Comparison of ENCODE assay signal across 7 mouse cellular contexts in genomic region chr17:85089011-85089410, GRCm38 (mm10). TPM values are rescaled to one million over a fixed set of nuclear protein-coding genes. Genes with fewer than 3 reads are reported as not detected.
A peak's percentile ranks its signal among the peaks of the same experiment; 100 is the strongest.
DNase-seq lines count a peak whose midpoint lies in the region; ATAC-seq and TF ChIP-seq lines count a peak whose summit lies in the region.

No protein-coding gene starts in this region.

- no peak for TF ChIP-seq POLR2A in lung, adult 2 months (IDR thresholded peaks at IDR 0.05; ENCODE audit: borderline replicate concordance, extremely low read depth, low read depth, low read length)

- no peaks in the 10 kb centered on the region for H3K9me3 ChIP-seq in lung, embryonic 14.5 days (ENCODE audit: low read depth, low read length)
- H3K9me3 ChIP-seq in hindbrain, embryonic 12.5 days (replicated peaks): no peaks in the 10 kb centered on the region
- H3K9me3 ChIP-seq in midbrain, embryonic 16.5 days (replicated peaks; ENCODE audit: control insufficient read depth, low read length, poor library complexity, severe bottlenecking): no peaks in the 10 kb centered on the region

- peak; percentile 47 for DNase-seq in lung, embryonic 14.5 days
- DNase-seq in lung, adult 2 months: no peak
- peak; percentile 35 to 38 for DNase-seq in cerebellum, postnatal 14 days
- no peak for DNase-seq in gastrocnemius, postnatal 14 days
- DNase-seq in right cerebral cortex, postnatal 4 days: no peak

- H3K27me3 ChIP-seq in lung, embryonic 14.5 days (ENCODE audit: insufficient read depth, low read length): no peaks in the 10 kb centered on the region
- H3K27me3 ChIP-seq in hindbrain, embryonic 12.5 days: no peaks in the 10 kb centered on the region
- no peaks in the 10 kb centered on the region for H3K27me3 ChIP-seq in midbrain, embryonic 16.5 days (ENCODE audit: control insufficient read depth, insufficient read depth, low read depth, low read length)

- intact Hi-C loops in gastrocnemius, postnatal 14 days (cut with DNase I; ENCODE audit: low total_unique reads): no loop called here

- 42% methylated on average over 6 of the region's 6 CpGs for WGBS in lung, embryonic 14.5 days
- 52% methylated on average over 6 of the region's 6 CpGs for WGBS in lung, adult 2 months
- WGBS in hindbrain, embryonic 12.5 days: 48% methylated on average over 6 of the region's 6 CpGs
- 41% methylated on average over 6 of the region's 6 CpGs for WGBS in midbrain, embryonic 16.5 days

- H3K4me2 ChIP-seq in lung, embryonic 14.5 days: peak overlapping the region; percentile 83
- peak overlapping the region; percentile 71 for H3K4me2 ChIP-seq in hindbrain, embryonic 12.5 days (replicated peaks)
- peak overlapping the region; percentile 55 for H3K4me2 ChIP-seq in midbrain, embryonic 16.5 days (ENCODE audit: low read length)

- H3K36me3 ChIP-seq in lung, embryonic 14.5 days (ENCODE audit: insufficient read depth): no peaks in the 10 kb centered on the region
- H3K36me3 ChIP-seq in hindbrain, embryonic 12.5 days: no peaks in the 10 kb centered on the region
- H3K36me3 ChIP-seq in midbrain, embryonic 16.5 days (ENCODE audit: control insufficient read depth, insufficient read depth, low read length): no peaks in the 10 kb centered on the region

- H3K4me1 ChIP-seq in lung, embryonic 14.5 days (ENCODE audit: insufficient read depth): peaks cover 6% of the 10 kb centered on the region; the same call in 1 of the 2 replicates
- H3K4me1 ChIP-seq in lung, adult 2 months (ENCODE audit: control insufficient read depth, insufficient read depth, low read length): peaks cover 4% of the 10 kb centered on the region; the same call in 1 of the 2 replicates
- peaks cover 15% of the 10 kb centered on the region for H3K4me1 ChIP-seq in hindbrain, embryonic 12.5 days
- peaks cover 18% of the 10 kb centered on the region for H3K4me1 ChIP-seq in midbrain, embryonic 16.5 days (ENCODE audit: control insufficient read depth, insufficient read depth, low read length)

- H3K27ac ChIP-seq in lung, embryonic 14.5 days (ENCODE audit: low read depth): no peak overlapping the region
- no peak overlapping the region for H3K27ac ChIP-seq in hindbrain, embryonic 12.5 days
- peak overlapping the region; percentile 94; the same call in 1 of the 2 replicates for H3K27ac ChIP-seq in midbrain, embryonic 16.5 days (ENCODE audit: low read length)

- H3K4me3 ChIP-seq in lung, embryonic 14.5 days (ENCODE audit: low read depth, low read length): peak overlapping the region; percentile 89
- H3K4me3 ChIP-seq in lung, adult 2 months (replicated peaks; ENCODE audit: extremely low read depth, low read depth, low read length): no peak overlapping the region
- H3K4me3 ChIP-seq in hindbrain, embryonic 12.5 days: peak overlapping the region; percentile 71
- peak overlapping the region; percentile 82 for H3K4me3 ChIP-seq in midbrain, embryonic 16.5 days (ENCODE audit: low read depth, low read length)

- H3K9ac ChIP-seq in lung, embryonic 14.5 days: peak overlapping the region; percentile 67; the same call in 1 of the 2 replicates
- H3K9ac ChIP-seq in hindbrain, embryonic 12.5 days: no peak overlapping the region
- H3K9ac ChIP-seq in midbrain, embryonic 16.5 days (ENCODE audit: low read depth, low read length): peak overlapping the region; percentile 80

- ATAC-seq in lung, embryonic 14.5 days (ENCODE audit: insufficient read depth): no peak
- no peak for ATAC-seq in hindbrain, embryonic 12.5 days (ENCODE audit: low FRiP score)
- no peak for ATAC-seq in midbrain, embryonic 16.5 days

- TF ChIP-seq CTCF in lung, embryonic 14.5 days (IDR thresholded peaks at IDR 0.05; ENCODE audit: low read depth): no peak
- TF ChIP-seq CTCF in lung, adult 2 months (IDR thresholded peaks at IDR 0.05; ENCODE audit: insufficient read depth, low read length): no peak

RNA-seq across cellular contexts. Expression of gene Prepl, which starts 1.0 kb away (rescaled TPM):
- polyA plus RNA-seq in lung, embryonic 14.5 days (2014; fragmentation: Nextera tagmentation; extraction: Ambion mirVana): 26.1 and 28.0 TPM in 2 replicates
- polyA plus RNA-seq in lung, adult 2 months (2012; rRNA removed): 8.1 and 13.0 TPM in 2 replicates
- 60.6 and 74.1 TPM in 2 replicates for polyA plus RNA-seq in hindbrain, embryonic 12.5 days (2016; fragmentation: Nextera tagmentation; extraction: Ambion mirVana)
- polyA plus RNA-seq in midbrain, embryonic 16.5 days (2015; fragmentation: Nextera tagmentation; extraction: Ambion mirVana): 123 and 143 TPM in 2 replicates
- total RNA-seq in gastrocnemius, postnatal 14 days (2021): 10 to 100 TPM; 85.9 to 87.3 TPM

RNA-seq across cellular contexts. Expression of gene Camkmt, which starts 1.3 kb away (rescaled TPM):
- 11.7 and 12.7 TPM in 2 replicates for polyA plus RNA-seq in lung, embryonic 14.5 days (2014; fragmentation: Nextera tagmentation; extraction: Ambion mirVana)
- 1.8 and 2.5 TPM in 2 replicates for polyA plus RNA-seq in lung, adult 2 months (2012; rRNA removed)
- 13.6 and 14.3 TPM in 2 replicates for polyA plus RNA-seq in hindbrain, embryonic 12.5 days (2016; fragmentation: Nextera tagmentation; extraction: Ambion mirVana)
- 23.2 and 26.5 TPM in 2 replicates for polyA plus RNA-seq in midbrain, embryonic 16.5 days (2015; fragmentation: Nextera tagmentation; extraction: Ambion mirVana)
- total RNA-seq in gastrocnemius, postnatal 14 days (2021): 1 to 10 TPM; 1.5 to 1.7 TPM

Comparison
In these comparisons a context has a peak if more than half of its experiments do, and no peak if none do; other contexts are left out.
1. DNase-seq: peak in lung, embryonic 14.5 days (single experiment) and cerebellum, postnatal 14 days (2 of 2); none in lung, adult 2 months (single experiment), gastrocnemius, postnatal 14 days (single experiment) and right cerebral cortex, postnatal 4 days (single experiment).
2. Peak in every context shown above with its lines, with median percentiles within 50 percentile points of each other: H3K4me2 ChIP-seq.